Mouse (Mus musculus) ES-Bruce4 (cell line): ENCODE measurements at regions not wholly inside any gene's neighbourhood (a gene's known extent, or its start where the extent isn't known, plus 50 kb on each side); places are given as distances from the start of the nearest gene placed in this dataset.

Experiments
- CTCF ChIP-seq: IDR thresholded peaks from one replicate; pipeline ENCODE4 v1.8.1; 2011; ENCODE audit warnings: low read depth, low read length
- EP300 ChIP-seq: IDR thresholded peaks from 2 replicates; pipeline ENCODE4 v1.6.1; 2011; ENCODE audit warnings: low read depth, low read length; ENCODE audit not compliant: insufficient read depth
- POLR2A ChIP-seq: IDR thresholded peaks from one replicate; pipeline ENCODE4 v1.8.1; 2011; ENCODE audit warnings: low read length; ENCODE audit not compliant: insufficient read depth

DNA sequence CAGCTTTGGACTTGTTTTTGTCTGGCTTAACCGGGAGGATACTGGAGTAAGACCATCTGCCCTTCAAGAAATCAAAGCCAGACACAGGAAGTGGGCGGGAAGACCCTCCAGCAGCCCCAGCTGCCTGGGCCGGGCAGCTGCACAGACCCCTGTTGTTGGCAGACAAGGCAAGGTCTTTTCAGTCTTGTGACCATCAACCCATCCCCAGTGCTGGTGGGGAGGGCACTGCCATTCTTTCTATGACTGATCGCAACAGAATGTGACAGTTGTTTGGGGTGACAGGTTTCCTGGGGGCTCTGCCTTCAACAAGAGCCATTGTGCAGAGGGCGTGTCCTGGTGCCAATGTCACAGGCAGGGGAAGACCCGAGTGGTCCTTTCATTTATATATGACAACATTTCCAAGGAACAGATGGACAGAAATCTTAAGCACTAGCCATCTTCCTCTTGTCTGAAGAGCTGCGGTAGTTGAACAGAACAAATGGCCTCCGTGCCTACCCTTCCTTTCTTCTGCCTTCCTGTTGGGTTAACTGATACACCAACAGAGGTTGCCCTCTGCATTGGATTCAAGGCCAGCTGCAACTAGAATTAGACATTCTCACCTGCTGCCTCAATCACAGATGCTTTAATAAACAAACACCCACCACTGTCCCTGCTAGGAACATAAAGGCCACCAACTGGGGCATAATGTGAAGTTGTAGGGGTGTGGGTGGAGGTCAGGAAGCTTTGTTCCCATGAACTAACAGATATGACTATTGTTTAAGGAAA is 217.0 kb upstream of the Btg1 start:
- TF ChIP-seq CTCF (no peak), POLR2A (no peak), EP300 (no peak)
